Mouse (Mus musculus) central nervous system, embryonic 11.5 days (tissue): Measurements from ENCODE around the gene Rap1gap. TPM values are rescaled to one million over a fixed set of nuclear protein-coding genes. Genes with fewer than 3 reads are reported as not detected.

ENCODE experiments used
- polyA plus RNA-seq: library from polyadenylated mRNA; depleted of rRNA; stranded (reverse); fragments of >200 nt; gene quantifications from 2 replicates; pipeline ENCODE4 v1.2.3, GENCODE M21; 2012; rRNA removed

The Rap1gap gene
- 11.7 and 15.3 TPM in 2 replicates for polyA plus RNA-seq

GRCm38 (mm10) chr4:137664433-137664979 is at the start of gene Rap1gap:
Gene Rap1gap, plus strand, starts transcription at chr4:137664726.

Other genes with a start within 250 kb of the Rap1gap start
- 0.05 and 0.06 TPM in 2 replicates for gene Cela3b, start 234.2 kb upstream of the Rap1gap start, polyA plus RNA-seq
- gene 1700013G24Rik, start 211.4 kb upstream of the Rap1gap start, polyA plus RNA-seq = not detected in 2 replicates
- gene Hspg2, start 196.0 kb upstream of the Rap1gap start, polyA plus RNA-seq = 10.9 and 22.8 TPM in 2 replicates
- 0.16 TPM in 1 of 2 replicates, not detected in the other for gene Ldlrad2, start 90.2 kb upstream of the Rap1gap start, polyA plus RNA-seq
- 96.4 and 122 TPM in 2 replicates for gene Usp48, start 71.0 kb upstream of the Rap1gap start, polyA plus RNA-seq
- gene Alpl, start 131.7 kb downstream of the Rap1gap start, polyA plus RNA-seq = 9.5 and 11.4 TPM in 2 replicates
- 34.5 and 35.6 TPM in 2 replicates for gene Ece1, start 197.5 kb downstream of the Rap1gap start, polyA plus RNA-seq